Mouse (Mus musculus): ENCODE measurements around the gene Aup1.

Aup1 gene

DNA sequence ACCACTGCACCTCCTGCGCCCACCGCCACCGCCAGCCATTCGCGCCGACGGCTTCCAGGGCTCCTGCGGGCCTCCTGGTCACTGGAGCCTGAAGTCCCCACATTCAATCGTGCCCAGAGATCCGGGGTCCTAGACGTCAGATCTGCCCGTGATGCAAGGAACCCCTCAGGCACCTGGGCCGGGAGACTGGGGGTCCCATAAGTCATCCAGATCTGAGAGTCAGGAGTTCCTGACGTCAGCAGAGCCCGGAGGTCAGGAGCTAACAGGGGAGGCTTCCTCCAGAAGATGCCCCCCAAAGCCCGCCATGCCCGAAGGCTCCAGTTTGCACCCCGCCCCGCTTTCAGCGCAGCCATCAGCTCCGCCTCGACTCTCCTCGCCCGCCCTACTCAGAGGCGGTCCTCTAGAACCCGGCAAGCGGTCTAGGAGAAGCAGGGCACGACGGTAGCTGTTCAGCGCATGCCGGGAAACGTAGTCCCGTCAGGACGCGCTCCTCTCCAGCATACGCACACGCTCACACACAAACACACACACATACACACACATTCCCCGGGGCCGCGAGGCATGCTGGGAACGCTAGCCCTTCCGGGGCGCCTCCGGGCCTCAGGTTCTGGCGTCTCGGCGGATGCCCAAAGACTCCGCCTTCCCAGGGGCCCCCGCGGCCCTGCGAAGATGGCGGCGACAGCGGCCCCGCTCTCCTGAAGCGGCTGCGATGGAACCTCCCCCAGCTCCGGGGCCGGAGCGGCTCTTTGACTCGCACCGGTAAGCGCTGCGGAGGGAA lies at the start of gene Aup1:
TSS of gene Aup1 (plus strand) at position 448 of the 778 bp plus-strand sequence.
- peak; percentile 97 for DNase-seq

- peak; percentile 19 for DNase-seq
These were observed 49.4 kb upstream of the Aup1 start for GRCm38 (mm10) chr6:83004872-83005271.

DNA sequence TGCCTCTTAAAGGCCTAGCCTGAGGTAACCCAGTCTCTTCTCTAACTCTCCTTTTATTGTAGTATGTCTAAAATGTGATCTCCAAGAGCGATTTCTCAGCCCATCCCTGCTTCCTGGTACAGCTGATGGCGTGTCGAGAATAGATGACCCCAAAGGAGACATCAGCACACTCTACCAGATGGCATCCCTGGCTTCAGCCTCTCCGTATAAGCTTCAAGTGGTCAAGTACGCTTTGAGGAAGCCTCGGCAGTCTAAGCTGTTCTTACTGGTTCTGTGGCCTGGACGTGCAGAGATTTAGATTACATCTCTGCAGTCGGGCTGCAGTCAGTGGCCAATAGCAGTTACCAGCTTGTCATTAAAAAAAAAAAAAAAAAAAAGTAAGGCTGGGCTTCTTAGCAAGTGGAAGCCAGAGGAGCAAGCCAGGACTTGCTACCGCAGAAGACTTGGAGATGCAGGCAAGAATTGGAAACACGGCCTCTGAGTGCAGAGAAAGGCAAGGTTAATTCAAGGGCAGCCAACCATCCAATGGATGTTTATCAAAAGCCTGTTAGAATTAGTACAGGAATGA lies 48.8 kb upstream of the Aup1 start:
- no peak for DNase-seq

DNA sequence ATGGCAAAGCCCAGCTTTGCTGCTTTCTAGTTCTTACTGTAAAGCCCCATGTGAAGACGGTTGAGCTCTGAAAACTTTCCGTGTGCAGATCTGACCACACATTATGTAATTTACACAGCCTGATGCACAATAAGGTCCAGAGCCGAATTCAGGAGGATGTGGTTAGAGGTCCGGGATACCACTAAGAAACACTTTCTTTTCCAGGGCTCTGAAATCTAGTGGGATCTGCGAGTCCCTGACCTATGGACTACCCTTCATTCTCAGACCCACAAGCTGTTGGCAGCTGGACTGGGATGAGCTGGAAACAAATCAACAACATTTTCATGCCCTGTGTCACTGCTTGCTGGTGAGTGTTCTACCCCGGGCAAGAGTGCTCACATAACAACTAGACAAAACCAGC lies 48.2 kb upstream of the Aup1 start:
- no peak for DNase-seq

- DNase-seq = no peak
These were observed 45.7 kb upstream of the Aup1 start for GRCm38 (mm10) chr6:83008659-83009058.

GRCm38 (mm10) chr6:83010010-83010409 lies 44.3 kb upstream of the Aup1 start:
- DNase-seq = no peak

DNA sequence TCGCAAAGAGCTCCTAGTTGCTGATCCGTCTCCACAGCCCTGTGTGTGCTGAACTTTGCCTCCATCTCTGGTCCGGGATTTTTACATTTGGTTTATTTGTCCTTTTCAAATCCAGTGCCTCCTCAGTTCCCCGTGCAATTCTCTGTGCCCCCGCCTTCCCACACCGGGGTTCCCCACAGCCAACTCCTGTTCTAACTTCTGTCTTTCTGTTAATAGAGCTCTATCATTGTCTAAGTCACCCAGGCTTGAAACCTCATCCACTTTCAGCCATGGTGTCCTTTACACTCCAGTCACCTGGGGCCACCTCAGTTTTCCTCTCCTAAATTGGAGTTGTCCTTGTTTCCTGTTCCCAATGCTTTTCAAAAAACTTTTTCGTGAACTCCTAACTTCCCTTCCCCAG lies 43.1 kb upstream of the Aup1 start:
- DNase-seq = no peak

DNA sequence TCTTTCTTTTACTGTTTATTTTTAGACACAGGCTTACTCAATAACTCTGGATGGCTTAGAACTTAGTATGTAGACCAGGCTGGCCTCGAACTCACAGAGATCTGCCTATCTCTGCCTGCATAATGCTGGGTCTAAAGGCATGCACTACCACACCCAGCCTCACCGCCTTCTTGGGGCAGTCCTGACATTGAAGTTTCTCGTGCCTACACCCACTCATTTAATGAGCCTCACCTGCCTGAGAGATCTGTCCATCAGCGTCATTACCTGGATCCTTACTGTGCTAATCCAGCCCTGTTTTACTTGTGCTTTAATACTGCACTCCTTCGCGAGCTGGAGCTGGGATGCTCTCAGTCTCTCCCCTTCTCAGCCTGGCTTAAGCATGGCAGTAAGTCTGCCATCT lies 42.6 kb upstream of the Aup1 start:
- no peak for DNase-seq

- no peak for DNase-seq
These were observed 40.9 kb upstream of the Aup1 start for GRCm38 (mm10) chr6:83013444-83013843.

DNA sequence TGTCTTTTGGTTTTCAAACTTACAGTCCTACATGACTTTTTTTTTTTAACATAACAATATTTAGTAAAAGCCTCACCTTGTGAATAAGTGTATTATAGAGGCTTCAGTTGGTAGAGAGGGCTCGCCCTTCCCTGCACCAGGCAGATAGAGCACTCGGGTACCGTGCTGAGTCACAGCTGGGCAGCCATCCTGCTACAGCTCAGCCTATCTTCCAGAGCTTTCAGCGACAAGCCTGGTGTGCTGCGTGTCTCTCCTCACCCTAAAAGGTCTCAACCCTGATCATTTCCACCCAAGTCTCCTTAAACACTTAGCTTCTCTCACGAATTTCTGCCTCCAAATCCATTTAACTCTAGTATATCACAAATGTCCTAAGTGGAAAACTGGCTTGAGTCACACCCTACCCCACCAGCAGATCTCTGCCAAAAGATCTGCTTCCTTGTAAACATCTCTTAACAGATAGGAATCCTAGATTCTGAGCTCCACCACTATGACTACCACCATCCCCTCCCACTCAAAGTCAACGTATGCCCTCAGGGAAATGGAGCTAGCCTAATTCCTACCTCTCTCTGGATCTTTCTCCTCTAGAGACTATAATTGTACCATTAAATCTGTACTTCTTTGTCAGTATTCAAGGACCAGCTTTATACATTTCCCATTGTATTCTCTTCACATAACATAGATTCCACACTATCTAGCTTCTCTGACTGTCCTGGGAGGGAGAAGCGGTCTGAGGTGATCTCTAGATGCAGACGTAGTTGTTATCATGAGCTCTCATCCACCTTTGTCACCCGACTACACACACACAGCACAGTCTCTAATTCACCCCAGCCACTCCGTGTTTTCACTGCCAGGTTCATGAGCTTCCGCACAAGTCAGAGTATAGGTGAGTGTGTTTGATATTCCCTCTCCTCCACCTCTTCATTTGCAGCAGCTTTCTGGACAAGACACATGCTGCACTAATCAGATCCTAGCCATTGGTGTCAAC lies 39.5 kb upstream of the Aup1 start:
- DNase-seq = no peak

DNA sequence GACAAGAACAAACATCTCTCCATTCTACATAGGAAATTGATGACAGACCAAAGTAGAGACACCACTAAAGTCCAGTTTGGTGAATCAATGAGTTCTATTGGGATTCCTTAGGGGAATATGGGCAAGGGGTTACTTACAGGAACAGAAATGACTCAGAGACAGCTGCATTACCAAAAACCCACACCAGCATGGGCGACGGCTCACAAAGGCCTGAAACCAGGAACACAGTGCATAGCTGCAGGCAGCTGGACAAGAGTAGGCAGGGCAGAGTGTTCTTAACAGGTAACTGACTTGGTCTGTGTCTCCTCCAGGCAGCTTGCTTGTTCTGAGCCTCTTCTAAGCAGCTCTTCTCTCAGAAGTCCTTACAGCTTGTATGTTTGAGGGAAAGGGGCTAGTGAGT lies 38.6 kb upstream of the Aup1 start:
- no peak for DNase-seq

- no peak for DNase-seq
These were observed 37.1 kb upstream of the Aup1 start for GRCm38 (mm10) chr6:83017190-83017589.

DNA sequence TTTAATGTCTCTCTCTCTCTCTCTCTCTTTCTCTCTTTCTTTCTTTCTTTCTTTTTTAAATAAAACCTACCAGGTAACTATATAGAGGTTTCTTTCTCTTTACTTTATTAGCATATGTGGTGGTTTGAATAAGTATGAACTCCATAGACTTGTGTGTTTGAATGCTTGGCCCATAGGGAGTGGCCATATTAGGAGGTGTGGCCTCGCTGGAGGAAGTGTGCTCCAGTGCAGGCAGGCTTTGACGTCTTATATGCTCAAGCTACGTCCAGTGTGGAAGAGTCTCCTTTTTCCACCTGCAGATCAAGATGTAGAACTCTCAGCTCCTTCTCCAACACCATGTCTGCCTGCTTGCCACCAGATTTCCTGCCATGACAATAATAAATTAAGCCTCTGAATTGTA lies 35.3 kb upstream of the Aup1 start:
- no peak for DNase-seq

DNA sequence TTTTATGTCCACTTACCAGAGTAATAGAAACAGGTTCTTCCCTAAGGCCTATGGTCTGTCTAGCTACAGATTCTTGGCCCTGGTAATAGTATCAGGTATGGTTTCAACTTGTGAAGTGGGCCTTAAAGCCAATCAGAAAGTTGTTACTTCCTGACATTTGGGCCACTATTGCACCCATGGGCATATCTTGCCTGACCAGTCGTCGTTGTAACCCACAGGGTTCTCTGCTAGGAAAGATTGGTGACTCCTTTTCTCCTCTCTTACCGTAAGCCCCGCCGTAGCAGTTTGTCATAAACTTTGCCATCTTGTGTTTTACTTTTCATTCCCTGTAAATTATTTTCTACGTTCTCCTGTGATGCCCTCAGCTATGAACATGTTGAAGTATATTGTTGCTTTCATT lies 34.2 kb upstream of the Aup1 start:
- no peak for DNase-seq

GRCm38 (mm10) chr6:83020836-83021593 lies 33.3 kb upstream of the Aup1 start:
- DNase-seq = no peak

DNA sequence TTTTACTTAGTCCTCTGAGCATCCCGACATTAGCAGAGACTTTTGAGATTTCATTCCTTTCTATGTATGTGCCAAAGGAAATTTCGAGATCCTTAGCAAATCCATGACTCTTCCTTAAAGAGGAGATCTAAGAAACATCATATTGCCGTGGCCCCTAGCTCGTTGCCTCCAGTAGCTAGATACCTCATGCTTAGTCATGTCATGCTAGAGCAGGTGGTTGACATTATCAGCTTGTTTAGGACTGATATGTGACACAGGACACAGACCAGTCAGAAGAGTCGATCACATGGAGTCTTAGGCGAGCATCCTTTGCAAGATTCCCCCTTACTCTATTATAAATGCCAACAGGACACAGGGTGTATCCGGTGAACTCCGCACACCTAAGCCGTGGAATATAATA lies 31.3 kb upstream of the Aup1 start:
- no peak for DNase-seq

DNA sequence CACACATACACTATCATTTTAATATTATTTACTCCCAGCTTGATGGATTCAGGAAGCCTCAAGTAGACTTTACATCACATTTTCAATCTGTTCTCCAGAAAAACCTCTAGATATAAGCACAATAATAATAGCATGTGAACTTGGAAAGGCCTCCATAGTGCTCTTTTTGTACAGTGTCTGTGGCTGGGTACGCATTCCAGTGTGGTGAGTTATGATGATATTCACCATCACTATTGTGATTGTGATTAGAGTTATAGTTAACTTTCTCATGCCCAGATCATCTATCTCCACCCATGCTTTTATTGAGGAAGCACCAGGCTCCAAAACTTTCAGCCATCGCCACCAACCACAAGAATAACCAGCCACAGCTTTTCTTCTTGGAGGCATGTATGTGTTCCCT lies 30.5 kb upstream of the Aup1 start:
- no peak for DNase-seq

- DNase-seq = no peak
These were observed 29.9 kb upstream of the Aup1 start for GRCm38 (mm10) chr6:83024421-83024820.

DNA sequence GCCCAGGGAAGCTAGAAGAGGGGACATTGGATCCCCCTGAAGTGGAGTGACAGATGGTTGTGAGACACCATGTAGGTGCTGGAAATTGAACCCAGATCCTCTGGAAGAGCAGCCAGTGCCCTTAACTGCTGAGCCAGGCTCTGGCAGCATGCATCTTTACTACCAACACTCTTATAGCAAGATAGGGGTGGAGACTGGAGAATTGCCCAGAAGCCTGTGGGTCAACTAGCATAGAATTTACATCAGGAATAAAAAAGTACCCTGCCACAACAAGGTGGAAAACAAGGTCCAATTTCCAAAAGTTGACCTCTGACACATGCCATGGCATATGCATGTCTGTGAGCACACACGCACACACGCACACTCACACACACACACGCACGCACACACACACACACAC lies 29.1 kb upstream of the Aup1 start:
- no peak for DNase-seq

DNA sequence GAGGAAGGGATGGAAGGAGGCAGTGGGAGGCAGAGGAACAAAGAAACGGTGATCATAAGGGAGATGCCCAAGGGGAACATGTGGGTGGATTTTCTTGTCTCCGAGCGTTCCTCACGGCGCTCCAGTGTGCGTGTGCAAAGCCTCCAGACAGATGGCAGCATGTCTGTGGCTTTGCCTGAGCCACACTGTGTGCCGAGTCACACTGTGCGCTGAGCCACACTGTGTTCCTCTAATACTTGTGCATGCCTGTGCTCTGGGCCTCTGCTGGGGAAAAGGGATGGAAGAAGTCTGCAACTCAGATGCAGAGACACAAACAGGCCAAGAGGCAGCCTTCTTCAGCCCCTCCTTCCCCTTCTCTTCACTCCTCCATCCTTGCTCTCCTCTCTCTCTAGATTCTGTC lies 27.0 kb upstream of the Aup1 start:
- DNase-seq = no peak

DNA sequence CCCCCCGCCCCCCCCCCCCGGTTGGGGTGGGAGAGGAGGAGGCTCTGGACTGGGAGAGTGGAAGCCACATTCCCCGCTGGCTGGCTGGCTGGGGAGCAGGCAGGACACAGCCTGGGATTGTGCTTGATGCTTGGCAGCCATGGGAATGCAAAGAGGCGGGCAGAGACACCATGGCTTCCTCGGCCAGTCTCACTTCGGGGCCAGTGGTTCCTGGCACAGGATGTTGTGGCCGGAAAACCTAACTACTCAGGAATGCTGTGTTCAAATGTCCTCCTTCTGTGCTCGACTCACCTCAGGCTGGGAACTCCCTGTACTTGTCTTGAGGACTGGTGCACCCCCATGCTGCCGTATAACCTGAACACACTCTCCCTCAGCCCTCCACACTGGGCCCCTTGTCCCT lies 26.6 kb upstream of the Aup1 start:
- no peak for DNase-seq

- no peak for DNase-seq
These were observed 24.5 kb upstream of the Aup1 start for GRCm38 (mm10) chr6:83029777-83030176.

GRCm38 (mm10) chr6:83031111-83031510 lies 23.2 kb upstream of the Aup1 start:
- no peak for DNase-seq
